Mouse (Mus musculus): ENCODE measurements around the gene Wbp1l. TPM values are rescaled to one million over a fixed set of nuclear protein-coding genes. Genes with fewer than 3 reads are reported as not detected.

The Wbp1l gene
- polyA plus RNA-seq (2014; fragmentation: Nextera tagmentation; extraction: Ambion mirVana): 29.0 and 30.3 TPM in 2 replicates

GRCm38 (mm10) chr19:46598720-46599252 lies at the start of gene Wbp1l:
Gene Wbp1l (plus strand): TSS chr19:46599084.
- ATAC-seq (ENCODE audit: low FRiP score) (peak; percentile 99), DNase-seq (ENCODE audit: low spot score, missing footprints) (peak; percentile 99)
- peak within 1 kb of the TSS; percentile 75 for H3K4me3 ChIP-seq (ENCODE audit: low read depth, low read length)
- no peak within 1 kb of the TSS for H3K27ac ChIP-seq (ENCODE audit: low read depth, low read length)
- H3K27me3 ChIP-seq (ENCODE audit: control insufficient read depth, insufficient read depth, low read length): no peaks in the 10 kb centered on the region
- peak within 1 kb of the TSS; percentile 73 for H3K9ac ChIP-seq (ENCODE audit: low read length)
- WGBS: under 1% methylated on average over 21 of the region's 22 CpGs
- peaks cover 10% of the 10 kb centered on the region for H3K4me1 ChIP-seq (ENCODE audit: control insufficient read depth, insufficient read depth, low read length)
- no peaks in the 10 kb centered on the region; the same call in 1 of the 2 replicates for H3K36me3 ChIP-seq (ENCODE audit: control insufficient read depth, insufficient read depth, low read length)
- H3K4me2 ChIP-seq: peak within 1 kb of the TSS; percentile 91
- H3K9me3 ChIP-seq (ENCODE audit: control insufficient read depth, low read length): no peaks in the 10 kb centered on the region

- Histone ChIP-seq H3K9ac (ENCODE audit: low read length) (no peak overlapping the region), H3K36me3 (ENCODE audit: control insufficient read depth, insufficient read depth, low read length) (peaks cover 19% of the 10 kb centered on the region), H3K4me2 (no peak overlapping the region), H3K4me1 (ENCODE audit: control insufficient read depth, insufficient read depth, low read length) (no peaks in the 10 kb centered on the region), H3K27me3 (ENCODE audit: control insufficient read depth, insufficient read depth, low read length) (no peaks in the 10 kb centered on the region), H3K4me3 (ENCODE audit: low read depth, low read length) (no peak overlapping the region), H3K27ac (ENCODE audit: low read depth, low read length) (no peak overlapping the region), H3K9me3 (ENCODE audit: control insufficient read depth, low read length) (no peaks in the 10 kb centered on the region)
- DNase-seq (ENCODE audit: low spot score, missing footprints) (peak; percentile 41), ATAC-seq (ENCODE audit: low FRiP score) (no peak)
- 89% methylated on average over 4 of the region's 4 CpGs for WGBS
These were observed 48.5 kb upstream of the Wbp1l start for GRCm38 (mm10) chr19:46550385-46550784.

DNA sequence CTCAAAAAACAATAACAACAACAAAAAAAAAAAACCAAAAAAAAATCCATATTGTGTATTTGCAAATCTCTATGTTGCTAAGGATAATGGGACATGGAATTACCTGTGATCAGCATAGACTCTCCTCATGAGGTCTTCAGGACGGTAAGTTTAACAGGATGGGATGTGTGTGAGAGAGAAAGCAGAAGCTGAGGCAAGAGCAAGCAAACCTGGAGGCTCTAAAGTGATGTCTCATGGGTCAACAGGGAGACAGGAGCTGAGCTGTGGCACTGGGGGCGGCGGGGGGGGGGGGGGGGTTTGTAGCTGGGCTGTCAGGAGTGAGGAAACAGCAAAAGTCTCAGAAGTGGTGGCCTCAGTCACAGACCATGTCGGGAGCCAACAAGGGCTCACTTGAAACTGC lies 46.4 kb upstream of the Wbp1l start:
- no peak overlapping the region for H3K27ac ChIP-seq (ENCODE audit: low read depth, low read length)
- no peaks in the 10 kb centered on the region for H3K4me1 ChIP-seq (ENCODE audit: control insufficient read depth, insufficient read depth, low read length)
- no peak for ATAC-seq (ENCODE audit: low FRiP score)
- H3K36me3 ChIP-seq (ENCODE audit: control insufficient read depth, insufficient read depth, low read length): peaks cover 25% of the 10 kb centered on the region
- H3K4me3 ChIP-seq (ENCODE audit: low read depth, low read length): no peak overlapping the region
- no peak overlapping the region for H3K9ac ChIP-seq (ENCODE audit: low read length)
- DNase-seq (ENCODE audit: low spot score, missing footprints): peak; percentile 12
- H3K4me2 ChIP-seq: no peak overlapping the region
- no peaks in the 10 kb centered on the region for H3K27me3 ChIP-seq (ENCODE audit: control insufficient read depth, insufficient read depth, low read length)
- 88% methylated on average over 4 of the region's 4 CpGs for WGBS
- no peaks in the 10 kb centered on the region for H3K9me3 ChIP-seq (ENCODE audit: control insufficient read depth, low read length)

- no peak for ATAC-seq (ENCODE audit: low FRiP score)
- Histone ChIP-seq H3K4me2 (no peak overlapping the region), H3K27ac (ENCODE audit: low read depth, low read length) (no peak overlapping the region), H3K4me1 (ENCODE audit: control insufficient read depth, insufficient read depth, low read length) (no peaks in the 10 kb centered on the region), H3K9me3 (ENCODE audit: control insufficient read depth, low read length) (no peaks in the 10 kb centered on the region), H3K36me3 (ENCODE audit: control insufficient read depth, insufficient read depth, low read length) (peaks cover 29% of the 10 kb centered on the region), H3K27me3 (ENCODE audit: control insufficient read depth, insufficient read depth, low read length) (no peaks in the 10 kb centered on the region), H3K9ac (ENCODE audit: low read length) (no peak overlapping the region), H3K4me3 (ENCODE audit: low read depth, low read length) (no peak overlapping the region)
- DNase-seq (ENCODE audit: low spot score, missing footprints): peak; percentile 44
- WGBS: 87% methylated on average over 11 of the region's 11 CpGs
These were observed 45.3 kb upstream of the Wbp1l start for GRCm38 (mm10) chr19:46553541-46553955.

- DNase-seq (ENCODE audit: low spot score, missing footprints) (peak; percentile 0), ATAC-seq (ENCODE audit: low FRiP score) (no peak)
- H3K9me3 ChIP-seq (ENCODE audit: control insufficient read depth, low read length): no peaks in the 10 kb centered on the region
- WGBS: 79% methylated on average over 8 of the region's 8 CpGs
- H3K27ac ChIP-seq (ENCODE audit: low read depth, low read length): no peak overlapping the region
- H3K27me3 ChIP-seq (ENCODE audit: control insufficient read depth, insufficient read depth, low read length): no peaks in the 10 kb centered on the region
- peaks cover 10% of the 10 kb centered on the region; the same call in 1 of the 2 replicates for H3K36me3 ChIP-seq (ENCODE audit: control insufficient read depth, insufficient read depth, low read length)
- H3K9ac ChIP-seq (ENCODE audit: low read length): no peak overlapping the region
- H3K4me2 ChIP-seq: no peak overlapping the region
- H3K4me1 ChIP-seq (ENCODE audit: control insufficient read depth, insufficient read depth, low read length): no peaks in the 10 kb centered on the region
- no peak overlapping the region for H3K4me3 ChIP-seq (ENCODE audit: low read depth, low read length)
These were observed 40.9 kb upstream of the Wbp1l start for GRCm38 (mm10) chr19:46558009-46558408.

GRCm38 (mm10) chr19:46558631-46559030 lies 40.3 kb upstream of the Wbp1l start:
- peaks cover 10% of the 10 kb centered on the region; the same call in 1 of the 2 replicates for H3K36me3 ChIP-seq (ENCODE audit: control insufficient read depth, insufficient read depth, low read length)
- ATAC-seq (ENCODE audit: low FRiP score) (no peak), DNase-seq (ENCODE audit: low spot score, missing footprints) (peak; percentile 69)
- 72% methylated on average over 12 of the region's 12 CpGs for WGBS
- no peaks in the 10 kb centered on the region for H3K4me1 ChIP-seq (ENCODE audit: control insufficient read depth, insufficient read depth, low read length)
- H3K4me2 ChIP-seq: no peak overlapping the region
- H3K27ac ChIP-seq (ENCODE audit: low read depth, low read length): no peak overlapping the region
- no peaks in the 10 kb centered on the region for H3K9me3 ChIP-seq (ENCODE audit: control insufficient read depth, low read length)
- no peak overlapping the region for H3K9ac ChIP-seq (ENCODE audit: low read length)
- H3K27me3 ChIP-seq (ENCODE audit: control insufficient read depth, insufficient read depth, low read length): no peaks in the 10 kb centered on the region
- no peak overlapping the region for H3K4me3 ChIP-seq (ENCODE audit: low read depth, low read length)

DNA sequence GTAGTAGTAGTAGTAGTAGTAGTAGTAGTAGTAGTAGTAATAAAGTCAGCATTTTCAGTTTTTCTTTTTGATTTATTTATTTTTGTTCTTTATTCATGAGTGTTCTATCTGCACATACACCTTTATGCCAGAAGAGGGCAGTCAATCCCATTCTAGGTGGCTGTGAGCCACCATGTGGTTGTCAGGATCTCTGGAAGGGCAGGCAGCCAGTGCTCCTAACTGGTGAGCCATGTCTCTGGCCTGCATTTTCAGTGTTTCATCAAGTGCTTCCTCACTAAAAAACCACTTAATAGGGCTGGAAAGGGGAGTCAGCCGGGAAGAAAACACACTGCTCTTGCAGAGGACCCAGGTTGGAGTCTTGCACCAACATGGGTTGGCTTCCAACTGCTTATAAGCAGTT lies 36.8 kb upstream of the Wbp1l start:
- DNase-seq (ENCODE audit: low spot score, missing footprints): peak; percentile 85
- no peak for ATAC-seq (ENCODE audit: low FRiP score)

GRCm38 (mm10) chr19:46562581-46563515 lies 36.0 kb upstream of the Wbp1l start:
- no peak overlapping the region for H3K27ac ChIP-seq (ENCODE audit: low read depth, low read length)
- 90% methylated on average over 14 of the region's 14 CpGs for WGBS
- peak; percentile 81 for DNase-seq (ENCODE audit: low spot score, missing footprints)
- no peaks in the 10 kb centered on the region for H3K9me3 ChIP-seq (ENCODE audit: control insufficient read depth, low read length)
- H3K4me2 ChIP-seq: no peak overlapping the region
- no peaks in the 10 kb centered on the region for H3K4me1 ChIP-seq (ENCODE audit: control insufficient read depth, insufficient read depth, low read length)
- H3K36me3 ChIP-seq (ENCODE audit: control insufficient read depth, insufficient read depth, low read length): peaks cover 4% of the 10 kb centered on the region; the same call in 1 of the 2 replicates
- no peaks in the 10 kb centered on the region for H3K27me3 ChIP-seq (ENCODE audit: control insufficient read depth, insufficient read depth, low read length)
- no peak overlapping the region for H3K9ac ChIP-seq (ENCODE audit: low read length)
- no peak overlapping the region for H3K4me3 ChIP-seq (ENCODE audit: low read depth, low read length)
- no peak for ATAC-seq (ENCODE audit: low FRiP score)

More for the DNA sequence above, 36.8 kb upstream of the Wbp1l start:
- no peaks in the 10 kb centered on the region for H3K9me3 ChIP-seq (ENCODE audit: control insufficient read depth, low read length)
- H3K36me3 ChIP-seq (ENCODE audit: control insufficient read depth, insufficient read depth, low read length): peaks cover 4% of the 10 kb centered on the region; the same call in 1 of the 2 replicates
- no peaks in the 10 kb centered on the region for H3K4me1 ChIP-seq (ENCODE audit: control insufficient read depth, insufficient read depth, low read length)
- no peak overlapping the region for H3K27ac ChIP-seq (ENCODE audit: low read depth, low read length)
- H3K4me3 ChIP-seq (ENCODE audit: low read depth, low read length): no peak overlapping the region
- H3K27me3 ChIP-seq (ENCODE audit: control insufficient read depth, insufficient read depth, low read length): no peaks in the 10 kb centered on the region
- no peak overlapping the region for H3K9ac ChIP-seq (ENCODE audit: low read length)
- WGBS: 39% methylated on average over 1 of the region's 1 CpGs
- H3K4me2 ChIP-seq: no peak overlapping the region

- Histone ChIP-seq H3K4me2 (no peak overlapping the region), H3K4me3 (ENCODE audit: low read depth, low read length) (no peak overlapping the region), H3K36me3 (ENCODE audit: control insufficient read depth, insufficient read depth, low read length) (0 out of 2 replicates have a peak, but pooled peaks cover 2% of the 10 kb centered on the region), H3K27ac (ENCODE audit: low read depth, low read length) (no peak overlapping the region), H3K9me3 (ENCODE audit: control insufficient read depth, low read length) (no peaks in the 10 kb centered on the region), H3K9ac (ENCODE audit: low read length) (no peak overlapping the region), H3K27me3 (ENCODE audit: control insufficient read depth, insufficient read depth, low read length) (no peaks in the 10 kb centered on the region), H3K4me1 (ENCODE audit: control insufficient read depth, insufficient read depth, low read length) (no peaks in the 10 kb centered on the region)
- WGBS: 90% methylated on average over 4 of the region's 4 CpGs
- peak; percentile 69 for DNase-seq (ENCODE audit: low spot score, missing footprints)
- ATAC-seq (ENCODE audit: low FRiP score): no peak
These were observed 35.3 kb upstream of the Wbp1l start for GRCm38 (mm10) chr19:46563603-46564002.
